Mouse (Mus musculus) ES-Bruce4 (cell line): ENCODE measurements at regions not wholly inside any gene's neighbourhood (a gene's known extent, or its start where the extent isn't known, plus 50 kb on each side); places are given as distances from the start of the nearest gene placed in this dataset.
A peak's percentile ranks its signal among the peaks of the same experiment; 100 is the strongest.

ENCODE experiments used
- H3K27ac ChIP-seq: 2 replicates; pipeline ENCODE4 v1.5.1; 2012; ENCODE audit warnings: low read length, inconsistent platforms; ENCODE audit not compliant: insufficient read depth
- H3K27me3 ChIP-seq: 2 replicates; pipeline ENCODE4 v1.6.1; 2012; ENCODE audit warnings: mild to moderate bottlenecking, low read length, inconsistent platforms; ENCODE audit not compliant: control insufficient read depth, poor library complexity, insufficient read depth, severe bottlenecking
- H3K36me3 ChIP-seq: 2 replicates; pipeline ENCODE4 v1.6.1; 2012; ENCODE audit warnings: inconsistent platforms, mild to moderate bottlenecking, low read length, moderate library complexity; ENCODE audit not compliant: control insufficient read depth, poor library complexity, insufficient read depth, severe bottlenecking
- H3K4me1 ChIP-seq: one replicate; pipeline ENCODE4 v1.8.1; 2011; ENCODE audit warnings: low read length; ENCODE audit not compliant: control insufficient read depth, insufficient read depth
- H3K4me3 ChIP-seq: 2 replicates; pipeline ENCODE4 v1.5.1; 2011; ENCODE audit warnings: low read depth, mild to moderate bottlenecking, low read length
- H3K9ac ChIP-seq: 2 replicates; pipeline ENCODE4 v1.6.1; 2012; ENCODE audit warnings: low read depth, mild to moderate bottlenecking, inconsistent platforms; ENCODE audit not compliant: poor library complexity, severe bottlenecking
- H3K9me3 ChIP-seq: replicated peaks from 2 replicates; pipeline ENCODE4 v1.6.1; 2012; ENCODE audit warnings: mild to moderate bottlenecking, low read length, inconsistent platforms; ENCODE audit not compliant: control insufficient read depth, poor library complexity, insufficient read depth, severe bottlenecking
- CTCF ChIP-seq: IDR thresholded peaks from one replicate; pipeline ENCODE4 v1.8.1; 2011; ENCODE audit warnings: low read depth, low read length
- EP300 ChIP-seq: IDR thresholded peaks from 2 replicates; pipeline ENCODE4 v1.6.1; 2011; ENCODE audit warnings: low read depth, low read length; ENCODE audit not compliant: insufficient read depth
- POLR2A ChIP-seq: IDR thresholded peaks from one replicate; pipeline ENCODE4 v1.8.1; 2011; ENCODE audit warnings: low read length; ENCODE audit not compliant: insufficient read depth

- no peak overlapping the region for H3K4me3 ChIP-seq
- H3K9me3 ChIP-seq: no peaks in the 10 kb centered on the region
- peak overlapping the region; percentile 80 for H3K27ac ChIP-seq
- H3K4me1 ChIP-seq: no peaks in the 10 kb centered on the region
- no peak overlapping the region for H3K9ac ChIP-seq
- H3K27me3 ChIP-seq: no peaks in the 10 kb centered on the region
- TF ChIP-seq POLR2A (no peak), CTCF (no peak), EP300 (no peak)
- no peaks in the 10 kb centered on the region for H3K36me3 ChIP-seq
Observed at GRCm38 (mm10) chr15:30029257-30029899, 143.0 kb upstream of the Ctnnd2 start.

- Histone ChIP-seq H3K4me1 (no peaks in the 10 kb centered on the region), H3K27me3 (no peaks in the 10 kb centered on the region), H3K36me3 (no peaks in the 10 kb centered on the region), H3K9me3 (no peaks in the 10 kb centered on the region), H3K27ac (no peak overlapping the region), H3K9ac (no peak overlapping the region), H3K4me3 (no peak overlapping the region)
- TF ChIP-seq EP300: no peak
- TF ChIP-seq POLR2A: no peak
- TF ChIP-seq CTCF: no peak
Observed at GRCm38 (mm10) chr15:30035367-30035766, 137.0 kb upstream of the Ctnnd2 start.

- no peak overlapping the region for H3K27ac ChIP-seq
- no peaks in the 10 kb centered on the region for H3K36me3 ChIP-seq
- H3K9me3 ChIP-seq: no peaks in the 10 kb centered on the region
- no peaks in the 10 kb centered on the region for H3K27me3 ChIP-seq
- H3K4me3 ChIP-seq: no peak overlapping the region
- H3K4me1 ChIP-seq: no peaks in the 10 kb centered on the region
- H3K9ac ChIP-seq: no peak overlapping the region
- TF ChIP-seq POLR2A (no peak), EP300 (no peak), CTCF (no peak)
Observed at GRCm38 (mm10) chr15:30050851-30051250, 121.5 kb upstream of the Ctnnd2 start.

- Histone ChIP-seq H3K4me1 (no peaks in the 10 kb centered on the region), H3K27me3 (no peaks in the 10 kb centered on the region), H3K36me3 (no peaks in the 10 kb centered on the region), H3K4me3 (no peak overlapping the region), H3K9me3 (no peaks in the 10 kb centered on the region), H3K27ac (no peak overlapping the region), H3K9ac (no peak overlapping the region)
- TF ChIP-seq CTCF (no peak), EP300 (no peak), POLR2A (no peak)
Observed at GRCm38 (mm10) chr15:30059808-30060207, 112.6 kb upstream of the Ctnnd2 start.

- H3K9ac ChIP-seq: no peak overlapping the region
- no peaks in the 10 kb centered on the region for H3K9me3 ChIP-seq
- no peaks in the 10 kb centered on the region for H3K27me3 ChIP-seq
- H3K4me3 ChIP-seq: no peak overlapping the region
- no peak for TF ChIP-seq EP300
- TF ChIP-seq CTCF: no peak
- no peak for TF ChIP-seq POLR2A
- H3K4me1 ChIP-seq: no peaks in the 10 kb centered on the region
- H3K36me3 ChIP-seq: no peaks in the 10 kb centered on the region
- H3K27ac ChIP-seq: no peak overlapping the region
Observed at GRCm38 (mm10) chr15:30060505-30061342, 111.7 kb upstream of the Ctnnd2 start.

GRCm38 (mm10) chr15:30071668-30072067, 100.7 kb upstream of the Ctnnd2 start:
- no peak overlapping the region for H3K27ac ChIP-seq

More at GRCm38 (mm10) chr15:30071668-30072067, 100.7 kb upstream of the Ctnnd2 start:
- Histone ChIP-seq H3K36me3 (no peaks in the 10 kb centered on the region), H3K4me3 (no peak overlapping the region), H3K9ac (no peak overlapping the region), H3K27me3 (no peaks in the 10 kb centered on the region), H3K9me3 (peaks cover 30% of the 10 kb centered on the region), H3K4me1 (peaks cover 3% of the 10 kb centered on the region)
- TF ChIP-seq POLR2A (no peak), EP300 (0 out of 2 replicates have a peak, but pooled peaks have one; percentile 62), CTCF (no peak)
